Mouse (Mus musculus) bone marrow macrophage, adult 2 months (primary cell): ENCODE measurements around the gene Erich3.

ENCODE experiments used
- CTCF ChIP-seq: IDR thresholded peaks from 2 replicates; pipeline ENCODE4 v1.5.1; 2012; ENCODE audit warnings: low read depth, mild to moderate bottlenecking, low read length, moderate library complexity
- POLR2A ChIP-seq: IDR thresholded peaks from 2 replicates; pipeline ENCODE4 v1.6.1; 2012; ENCODE audit warnings: mild to moderate bottlenecking, low read depth, low read length, borderline replicate concordance

DNA sequence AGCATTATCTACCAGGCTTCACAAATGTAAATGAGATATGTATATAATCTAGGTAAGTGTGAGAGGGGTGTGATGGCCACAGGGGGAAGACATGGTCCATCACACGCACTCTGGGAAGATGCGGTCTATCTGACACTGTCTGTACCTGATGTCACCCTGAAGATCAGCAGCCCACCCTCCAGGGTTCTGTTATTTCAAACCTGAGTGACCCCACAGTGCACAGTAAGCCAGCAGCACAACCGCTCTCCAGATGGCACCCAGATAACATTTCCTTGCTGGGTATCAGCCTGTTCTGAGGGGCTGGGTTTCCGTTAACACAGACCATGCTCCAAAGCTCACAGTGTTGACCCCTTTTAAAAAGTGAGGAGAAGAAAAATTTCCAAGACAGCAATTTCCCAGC lies 102.7 kb downstream of the Erich3 start:
- TF ChIP-seq CTCF (no peak), POLR2A (no peak)
